Mouse (Mus musculus) kidney, embryonic 15.5 days (tissue): Measurements from ENCODE around the gene Rhbdd3. TPM values are rescaled to one million over a fixed set of nuclear protein-coding genes. Genes with fewer than 3 reads are reported as not detected.

Experiments
- ATAC-seq: fragments of 200-750 bp; cut with Nextera tagmentation; replicated peaks from 2 replicates; pipeline ENCODE4 v1.8.0; 2017; ENCODE audit warnings: moderate TSS enrichment; ENCODE audit not compliant: low FRiP score
- H3K27ac ChIP-seq: fragments of 300-500 bp; sonication (generic); 2 replicates; pipeline ENCODE4 v1.5.1; 2015; ENCODE audit warnings: mild to moderate bottlenecking, inconsistent platforms
- H3K27me3 ChIP-seq: fragments of 300-500 bp; sonication (generic); 2 replicates; pipeline ENCODE4 v1.6.1; 2015; ENCODE audit warnings: inconsistent platforms
- H3K36me3 ChIP-seq: fragments of 300-500 bp; sonication (generic); 2 replicates; pipeline ENCODE4 v1.6.1; 2015; ENCODE audit warnings: inconsistent platforms
- H3K4me1 ChIP-seq: fragments of 300-500 bp; sonication (generic); 2 replicates; pipeline ENCODE4 v1.6.1; 2015; ENCODE audit warnings: inconsistent platforms
- H3K4me2 ChIP-seq: fragments of 300-500 bp; sonication (generic); 2 replicates; pipeline ENCODE4 v1.6.1; 2015; ENCODE audit warnings: moderate library complexity, mild to moderate bottlenecking, inconsistent platforms
- H3K4me3 ChIP-seq: fragments of 300-500 bp; sonication (generic); replicated peaks from 2 replicates; pipeline ENCODE4 v1.5.1; 2015; ENCODE audit warnings: mild to moderate bottlenecking, inconsistent platforms
- H3K9ac ChIP-seq: fragments of 300-500 bp; sonication (generic); 2 replicates; pipeline ENCODE4 v1.6.1; 2015; ENCODE audit warnings: mild to moderate bottlenecking, inconsistent platforms
- H3K9me3 ChIP-seq: fragments of 300-500 bp; sonication (generic); replicated peaks from 2 replicates; pipeline ENCODE4 v1.6.1; 2016; ENCODE audit warnings: inconsistent platforms
- WGBS: fragments of 180-500 bp; shearing (Covaris S2); methylation state at CpG from one replicate; pipeline ENCODE4 v1.1.7; 2015; ENCODE audit warnings: mixed read lengths; 5-methylcytosine and 5-hydroxymethylcytosine counted together
- polyA plus RNA-seq: library from polyadenylated mRNA; unstranded; fragments of >200 nt; fragmentation: Nextera tagmentation; extraction: Ambion mirVana; gene quantifications from 2 replicates; pipeline ENCODE4 v1.2.1, GENCODE M21; 2015

The Rhbdd3 gene
- polyA plus RNA-seq, 1 experiment from 2014 or later, result 31.9 TPM

- Histone ChIP-seq H3K4me3 (no peak overlapping the region), H3K4me2 (no peak overlapping the region), H3K36me3 (peaks cover 31% of the 10 kb centered on the region), H3K27ac (no peak overlapping the region), H3K9ac (no peak overlapping the region), H3K9me3 (no peaks in the 10 kb centered on the region), H3K27me3 (no peaks in the 10 kb centered on the region), H3K4me1 (peaks cover 43% of the 10 kb centered on the region)
- WGBS, result 87% methylated on average over 2 of the region's 2 CpGs
- no peak for ATAC-seq
Observed at GRCm38 (mm10) chr11:5138642-5139041, 39.9 kb downstream of the Rhbdd3 start.

- no peak overlapping the region for H3K9ac ChIP-seq
- ATAC-seq, result no peak
- H3K27me3 ChIP-seq, result no peaks in the 10 kb centered on the region
- peaks cover 25% of the 10 kb centered on the region for H3K36me3 ChIP-seq
- peaks cover 44% of the 10 kb centered on the region for H3K4me1 ChIP-seq
- WGBS, result 50% methylated on average over 9 of the region's 9 CpGs
- H3K4me3 ChIP-seq, result no peak overlapping the region
- H3K27ac ChIP-seq, result no peak overlapping the region
- H3K4me2 ChIP-seq, result no peak overlapping the region
- no peaks in the 10 kb centered on the region for H3K9me3 ChIP-seq
Observed at GRCm38 (mm10) chr11:5139372-5139771, 40.6 kb downstream of the Rhbdd3 start.

GRCm38 (mm10) chr11:5140619-5141018 lies 41.9 kb downstream of the Rhbdd3 start:
- no peak overlapping the region for H3K9ac ChIP-seq
- WGBS, result 44% methylated on average over 8 of the region's 8 CpGs
- H3K36me3 ChIP-seq, result peaks cover 21% of the 10 kb centered on the region
- ATAC-seq, result no peak
- H3K4me2 ChIP-seq, result no peak overlapping the region
- no peak overlapping the region for H3K4me3 ChIP-seq
- no peaks in the 10 kb centered on the region for H3K27me3 ChIP-seq
- H3K4me1 ChIP-seq, result peaks cover 55% of the 10 kb centered on the region
- no peaks in the 10 kb centered on the region for H3K9me3 ChIP-seq
- H3K27ac ChIP-seq, result peak overlapping the region; percentile 64

- H3K9ac ChIP-seq, result no peak overlapping the region
- no peak overlapping the region for H3K4me3 ChIP-seq
- no peaks in the 10 kb centered on the region for H3K27me3 ChIP-seq
- ATAC-seq, result no peak
- H3K4me1 ChIP-seq, result peaks cover 61% of the 10 kb centered on the region
- H3K27ac ChIP-seq, result peak overlapping the region; percentile 64
- H3K36me3 ChIP-seq, result peaks cover 19% of the 10 kb centered on the region
- 65% methylated on average over 5 of the region's 5 CpGs for WGBS
- no peak overlapping the region for H3K4me2 ChIP-seq
- no peaks in the 10 kb centered on the region for H3K9me3 ChIP-seq
Observed at GRCm38 (mm10) chr11:5141252-5141651, 42.5 kb downstream of the Rhbdd3 start.

GRCm38 (mm10) chr11:5141965-5142364 lies 43.2 kb downstream of the Rhbdd3 start:
- no peak for ATAC-seq
- Histone ChIP-seq H3K36me3 (peaks cover 18% of the 10 kb centered on the region), H3K27me3 (no peaks in the 10 kb centered on the region), H3K9ac (no peak overlapping the region), H3K9me3 (no peaks in the 10 kb centered on the region), H3K4me2 (no peak overlapping the region), H3K4me1 (peaks cover 64% of the 10 kb centered on the region), H3K4me3 (no peak overlapping the region), H3K27ac (peak overlapping the region; percentile 64)
- 74% methylated on average over 2 of the region's 2 CpGs for WGBS

GRCm38 (mm10) chr11:5145600-5145999 lies 46.9 kb downstream of the Rhbdd3 start:
- 36% methylated on average over 3 of the region's 3 CpGs for WGBS
- H3K27ac ChIP-seq, result peak overlapping the region; percentile 88

GRCm38 (mm10) chr11:5149249-5149648 lies 50.5 kb downstream of the Rhbdd3 start:
- H3K9me3 ChIP-seq, result no peaks in the 10 kb centered on the region
- H3K27me3 ChIP-seq, result no peaks in the 10 kb centered on the region
- peak overlapping the region; percentile 85 for H3K4me2 ChIP-seq
- peak overlapping the region; percentile 93 for H3K27ac ChIP-seq
- whole genome bisulfite sequencing, result 12% methylated on average over 7 of the region's 7 CpGs
- H3K36me3 ChIP-seq, result no peaks in the 10 kb centered on the region
- ATAC-seq, result peak; percentile 60
- H3K9ac ChIP-seq, result peak overlapping the region; percentile 26; the same call in 1 of the 2 replicates
- peaks cover 77% of the 10 kb centered on the region for H3K4me1 ChIP-seq
- H3K4me3 ChIP-seq, result peak overlapping the region; percentile 55

More at GRCm38 (mm10) chr11:5145600-5145999, 46.9 kb downstream of the Rhbdd3 start:
- no peak overlapping the region for H3K9ac ChIP-seq
- peaks cover 9% of the 10 kb centered on the region; the same call in 1 of the 2 replicates for H3K36me3 ChIP-seq
- H3K4me2 ChIP-seq, result no peak overlapping the region
- H3K27me3 ChIP-seq, result no peaks in the 10 kb centered on the region
- peak; percentile 84 for ATAC-seq
- no peak overlapping the region for H3K4me3 ChIP-seq
- H3K9me3 ChIP-seq, result no peaks in the 10 kb centered on the region
- H3K4me1 ChIP-seq, result peaks cover 79% of the 10 kb centered on the region

- H3K9ac ChIP-seq, result no peak overlapping the region
- 65% methylated on average over 9 of the region's 9 CpGs for WGBS
Observed at GRCm38 (mm10) chr11:5149955-5150354, 51.2 kb downstream of the Rhbdd3 start.

GRCm38 (mm10) chr11:5150416-5151246 lies 51.9 kb downstream of the Rhbdd3 start:
- Histone ChIP-seq H3K36me3 (no peaks in the 10 kb centered on the region), H3K4me2 (peak overlapping the region; percentile 85), H3K9me3 (no peaks in the 10 kb centered on the region), H3K27me3 (no peaks in the 10 kb centered on the region), H3K9ac (peak overlapping the region; percentile 73; the same call in 1 of the 2 replicates), H3K4me1 (peaks cover 79% of the 10 kb centered on the region), H3K4me3 (peak overlapping the region; percentile 55), H3K27ac (peak overlapping the region; percentile 93)
- no peak for ATAC-seq
- 59% methylated on average over 9 of the region's 9 CpGs for WGBS

More at GRCm38 (mm10) chr11:5149955-5150354, 51.2 kb downstream of the Rhbdd3 start:
- Histone ChIP-seq H3K27ac (peak overlapping the region; percentile 93), H3K9me3 (no peaks in the 10 kb centered on the region), H3K4me1 (peaks cover 77% of the 10 kb centered on the region), H3K36me3 (no peaks in the 10 kb centered on the region), H3K4me2 (peak overlapping the region; percentile 85), H3K27me3 (no peaks in the 10 kb centered on the region), H3K4me3 (peak overlapping the region; percentile 55; the same call in 1 of the 2 replicates)
- ATAC-seq, result 0 out of 2 replicates have a peak, but pooled peaks have one; percentile 6

GRCm38 (mm10) chr11:5151247-5151630 lies 52.5 kb downstream of the Rhbdd3 start:
- H3K9me3 ChIP-seq, result no peaks in the 10 kb centered on the region
- H3K36me3 ChIP-seq, result no peaks in the 10 kb centered on the region
- H3K4me1 ChIP-seq, result peaks cover 79% of the 10 kb centered on the region
- no peaks in the 10 kb centered on the region for H3K27me3 ChIP-seq
- peak overlapping the region; percentile 73 for H3K9ac ChIP-seq
- peak overlapping the region; percentile 93 for H3K27ac ChIP-seq
- ATAC-seq, result no peak
- 31% methylated on average over 4 of the region's 4 CpGs for WGBS
- H3K4me2 ChIP-seq, result peak overlapping the region; percentile 85
- H3K4me3 ChIP-seq, result peak overlapping the region; percentile 55

GRCm38 (mm10) chr11:5151680-5152337 lies 53.1 kb downstream of the Rhbdd3 start, which contains the start of gene Emid1:
Gene Emid1, minus strand, starts transcription at chr11:5152257.
- ATAC-seq, result 0 out of 2 replicates have a peak, but pooled peaks have one; percentile 7
- Histone ChIP-seq H3K4me1 (peaks cover 82% of the 10 kb centered on the region), H3K4me3 (peak within 1 kb of the TSS; percentile 55), H3K27me3 (no peaks in the 10 kb centered on the region), H3K4me2 (peak within 1 kb of the TSS; percentile 85), H3K36me3 (no peaks in the 10 kb centered on the region), H3K9me3 (no peaks in the 10 kb centered on the region), H3K27ac (peak within 1 kb of the TSS; percentile 93), H3K9ac (peak within 1 kb of the TSS; percentile 73)
- under 1% methylated on average over 51 of the region's 53 CpGs for WGBS
